Mouse (Mus musculus): ENCODE measurements at regions not wholly inside any gene's neighbourhood (a gene's known extent, or its start where the extent isn't known, plus 50 kb on each side); places are given as distances from the start of the nearest gene placed in this dataset.

DNA sequence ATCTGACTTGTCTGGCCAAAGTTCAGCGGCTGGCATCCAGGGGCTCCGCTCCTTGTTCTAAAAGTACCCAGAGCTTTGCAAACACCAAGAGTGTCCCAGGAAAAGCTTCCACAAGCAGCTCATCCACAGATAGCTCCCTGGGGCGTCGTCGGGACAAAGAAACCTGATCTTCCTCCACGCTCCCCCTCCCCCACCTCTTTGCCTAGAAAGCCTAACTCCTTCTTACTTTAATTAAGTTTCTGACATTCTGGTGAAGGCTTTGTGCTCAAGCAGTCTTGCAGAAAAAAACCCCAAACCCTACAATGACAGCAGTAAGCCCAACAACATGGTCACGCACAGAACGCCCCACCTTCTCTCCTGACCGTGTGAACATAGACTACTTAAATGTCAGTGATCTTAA lies 128.6 kb downstream of the H2al2a start:
- TF ChIP-seq POLR2A (IDR thresholded peaks at IDR 0.05; ENCODE audit: insufficient read depth, low read depth, low read length): no peak
- no peak for TF ChIP-seq CTCF (IDR thresholded peaks at IDR 0.05; ENCODE audit: insufficient read depth, low read depth, low read length)
